Mouse (Mus musculus) mesoderm, embryonic 11.5 days (tissue): Measurements from ENCODE around the gene Gngt2.

Experiments
- DNase-seq: peaks from one replicate; pipeline ENCODE4 v3.0.0-alpha.2; 2012; ENCODE audit warnings: low read depth, low spot score

The Gngt2 gene

DNA sequence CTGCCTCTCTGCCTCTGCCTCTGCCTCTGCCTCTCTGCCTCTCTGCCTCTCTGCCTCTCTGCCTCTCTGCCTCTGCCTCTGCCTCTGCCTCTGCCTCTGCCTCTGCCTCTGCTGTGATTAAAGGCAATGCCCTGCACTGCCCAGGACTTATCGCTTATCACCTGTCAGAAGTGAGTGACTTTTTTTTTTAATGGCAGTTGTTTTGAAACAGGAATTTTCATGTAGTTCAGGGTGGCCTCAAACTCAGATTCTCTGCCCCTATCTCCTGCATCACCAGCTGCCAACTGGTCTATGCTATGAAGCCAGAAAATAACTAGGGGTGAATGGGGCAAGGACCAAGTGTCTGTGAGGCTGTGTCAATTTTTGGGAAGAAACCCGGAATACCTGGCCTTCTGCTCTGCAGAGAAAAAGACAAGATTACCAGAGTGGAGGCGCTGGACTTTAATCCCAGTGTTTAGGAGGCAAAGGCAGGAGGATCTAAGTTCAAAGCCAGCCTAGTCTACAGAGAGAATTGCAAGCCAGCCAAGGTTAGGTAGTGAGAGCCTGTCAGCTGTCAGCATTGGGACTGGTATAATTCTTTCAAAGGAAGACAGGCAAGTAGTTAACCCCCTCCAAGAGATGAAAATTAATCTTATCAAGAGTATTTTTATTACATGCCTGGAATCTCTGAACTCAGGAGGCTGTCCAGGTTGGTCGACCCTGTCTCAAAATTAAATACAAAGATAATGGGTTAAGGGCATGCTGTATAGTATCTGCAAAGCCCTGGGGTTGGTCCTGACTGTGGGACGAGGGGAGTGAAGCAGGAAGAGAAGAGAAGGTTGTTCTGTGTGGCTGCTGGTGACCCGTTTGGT lies 10.5 kb upstream of the Gngt2 start:
- no peak for DNase-seq

DNA sequence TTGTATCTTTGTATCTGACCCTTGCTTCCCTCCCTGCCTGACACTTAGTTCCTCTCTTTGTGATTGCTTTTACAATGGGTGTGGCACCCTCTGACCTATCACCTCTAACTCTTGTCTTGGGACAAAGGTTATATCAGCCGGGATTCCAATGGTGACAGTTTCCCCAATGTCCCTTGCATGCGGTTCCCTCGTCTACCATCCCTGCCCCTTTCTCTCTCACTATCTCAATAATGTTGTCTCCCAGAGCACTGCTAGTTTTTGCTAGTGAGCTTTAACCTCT lies 9.9 kb upstream of the Gngt2 start:
- no peak for DNase-seq

DNA sequence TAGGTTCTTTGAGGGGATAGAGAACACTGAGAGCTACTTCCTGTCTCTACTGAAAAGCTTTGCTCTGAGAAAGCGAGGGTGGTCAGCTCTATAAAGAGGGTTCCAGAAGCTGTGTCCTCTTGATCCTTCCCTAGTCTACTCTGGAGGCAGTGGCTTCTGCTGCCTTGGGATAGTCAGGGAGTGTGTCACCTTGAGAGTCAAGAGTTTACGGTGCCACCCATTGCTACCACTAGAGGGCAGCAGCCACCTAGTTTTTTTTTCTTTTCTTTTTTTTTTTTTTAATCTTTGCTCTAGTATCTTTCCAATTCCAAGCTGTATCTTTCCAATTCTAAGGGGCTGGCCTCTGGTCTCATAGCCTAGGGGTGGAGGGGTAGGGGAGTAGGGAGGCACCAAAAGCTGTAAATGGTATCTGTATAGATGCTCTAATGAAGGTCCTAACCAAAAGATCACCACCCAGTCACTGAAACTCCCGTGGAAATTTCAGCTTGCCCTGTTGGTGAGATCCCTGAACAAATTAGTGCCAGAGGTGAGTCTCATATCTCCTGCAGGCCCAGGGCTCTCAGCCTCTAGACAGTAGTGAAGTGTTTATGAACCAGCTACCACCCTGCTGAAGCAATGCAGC lies 9.4 kb upstream of the Gngt2 start:
- peak; percentile 71 for DNase-seq

DNA sequence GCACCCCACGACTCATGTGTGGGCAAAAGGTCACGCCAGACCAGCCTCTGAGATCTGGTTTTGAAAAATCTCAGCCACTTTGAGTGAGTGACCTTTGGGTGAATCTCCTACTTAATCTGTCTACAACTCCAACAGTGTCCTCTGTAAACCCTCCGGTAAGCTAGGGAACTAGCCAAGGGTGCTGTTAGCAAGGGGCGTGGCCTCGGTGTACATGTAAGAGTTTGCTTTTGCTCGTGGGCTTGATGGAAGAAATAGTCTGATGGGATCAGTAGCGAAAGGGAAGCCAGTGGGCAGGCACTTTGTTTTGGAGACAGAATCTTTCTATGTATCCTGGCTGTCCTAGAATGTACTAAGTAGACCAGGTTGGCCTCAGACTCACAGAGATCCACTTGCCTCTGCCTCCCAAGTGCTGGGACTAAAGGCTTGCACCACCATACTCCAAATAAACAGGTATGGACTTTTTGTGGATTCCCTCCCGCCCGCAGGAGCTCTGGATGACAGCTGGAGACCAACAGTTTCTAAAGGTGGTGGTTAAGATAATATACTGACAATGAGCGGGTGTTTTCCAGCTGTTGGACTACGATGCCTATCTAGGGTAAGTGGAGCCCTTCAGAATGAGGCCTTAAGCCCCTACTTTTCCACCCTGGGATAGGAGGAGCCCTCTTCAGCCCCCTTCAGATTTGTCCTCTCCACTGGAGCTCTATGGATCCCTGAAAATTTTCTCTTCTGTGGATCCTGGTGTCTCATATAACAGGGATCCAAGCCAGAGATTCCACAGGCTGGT lies 8.6 kb upstream of the Gngt2 start:
- no peak for DNase-seq

DNA sequence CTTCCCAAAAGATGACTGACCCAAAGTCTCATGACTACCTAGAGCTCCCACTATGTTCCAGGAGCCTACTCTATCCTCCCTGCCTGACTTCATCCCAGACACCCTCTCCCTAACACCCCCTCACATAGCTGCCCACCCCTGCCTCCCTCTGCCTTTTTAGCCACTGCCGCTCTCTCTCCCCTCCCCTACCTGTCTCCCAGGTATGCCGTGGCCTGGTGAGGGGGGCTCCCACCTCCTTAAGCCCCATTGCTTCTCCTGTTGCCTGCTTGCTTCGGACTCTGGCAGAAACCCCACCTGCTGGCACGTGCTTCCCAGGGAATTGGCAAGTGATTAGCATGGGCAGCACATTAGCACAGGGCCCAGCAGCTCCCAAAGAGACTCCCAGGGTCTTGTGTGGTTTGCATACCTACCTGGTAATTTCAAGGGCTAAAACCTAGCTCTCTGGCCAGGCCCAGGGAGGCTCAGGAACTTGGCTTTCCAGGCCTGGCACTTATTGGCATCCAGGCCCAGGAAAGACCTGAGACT lies 7.4 kb upstream of the Gngt2 start:
- DNase-seq, result no peak

DNA sequence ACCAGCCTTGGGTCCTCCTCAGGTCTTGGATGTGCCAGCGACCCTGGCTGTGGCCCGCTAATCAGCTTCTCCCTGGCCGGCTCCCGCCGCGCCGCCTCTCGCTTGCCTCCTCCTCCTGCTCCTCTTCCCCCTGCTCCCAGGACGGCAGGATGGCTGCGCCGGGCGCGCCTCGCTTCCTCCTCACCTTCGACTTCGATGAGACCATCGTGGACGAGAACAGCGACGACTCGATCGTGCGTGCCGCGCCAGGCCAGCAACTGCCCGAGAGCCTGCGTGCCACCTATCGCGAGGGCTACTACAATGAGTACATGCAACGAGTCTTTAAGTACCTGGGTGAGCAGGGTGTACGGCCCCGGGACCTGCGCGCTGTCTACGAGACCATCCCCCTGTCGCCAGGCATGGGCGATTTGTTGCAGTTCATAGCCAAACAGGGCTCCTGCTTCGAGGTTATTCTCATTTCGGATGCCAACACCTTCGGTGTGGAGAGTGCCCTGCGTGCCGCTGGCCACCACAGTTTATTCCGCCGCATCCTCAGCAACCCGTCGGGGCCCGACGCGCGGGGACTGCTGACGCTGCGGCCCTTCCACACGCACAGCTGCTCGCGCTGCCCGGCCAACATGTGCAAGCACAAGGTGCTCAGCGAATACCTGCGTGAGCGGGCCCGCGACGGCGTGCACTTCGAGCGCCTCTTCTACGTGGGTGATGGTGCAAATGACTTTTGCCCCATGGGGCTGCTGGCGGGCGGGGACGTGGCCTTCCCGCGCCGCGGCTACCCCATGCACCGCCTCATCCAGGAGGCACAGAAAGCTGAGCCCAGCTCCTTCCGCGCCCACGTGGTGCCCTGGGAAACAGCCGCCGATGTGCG lies 6.4 kb upstream of the Gngt2 start:
- no peak for DNase-seq

DNA sequence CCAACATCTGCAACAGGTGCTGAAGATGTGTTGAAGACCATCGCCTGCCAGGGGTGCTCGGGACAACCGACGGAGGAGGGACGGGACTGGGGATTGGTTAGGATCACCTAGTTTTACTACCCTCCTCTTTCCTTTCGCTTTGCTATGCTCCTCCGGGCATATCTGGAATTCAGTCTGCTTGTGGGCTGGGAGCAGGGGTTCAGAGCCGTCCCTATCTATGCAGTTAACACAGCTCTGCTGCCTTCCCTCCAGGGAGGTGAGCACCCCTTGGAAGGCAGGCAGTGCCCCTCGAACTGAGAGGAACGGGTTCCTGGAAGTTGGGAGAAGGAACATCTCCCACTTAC lies 5.8 kb upstream of the Gngt2 start:
- DNase-seq, result no peak

DNA sequence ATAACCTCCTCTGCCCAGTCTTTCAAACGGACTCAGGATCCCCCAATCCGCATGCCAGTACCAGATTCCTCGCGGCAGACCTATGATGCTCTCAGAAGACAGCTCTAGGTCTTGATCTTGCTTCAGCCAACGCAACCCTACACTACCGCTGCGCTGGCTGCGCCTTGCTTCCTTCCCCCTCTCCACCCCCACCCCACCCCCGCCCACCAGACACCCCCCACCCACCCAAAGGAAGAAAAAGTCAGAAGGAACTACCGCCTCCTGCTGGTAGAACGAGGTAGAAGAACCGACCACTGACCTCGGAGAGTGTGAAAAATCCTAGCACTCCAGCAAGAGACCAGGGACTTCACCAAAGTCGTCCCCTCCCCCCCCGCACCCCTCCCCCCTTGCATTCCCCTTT lies 5.4 kb upstream of the Gngt2 start:
- DNase-seq, result peak; percentile 45

DNA sequence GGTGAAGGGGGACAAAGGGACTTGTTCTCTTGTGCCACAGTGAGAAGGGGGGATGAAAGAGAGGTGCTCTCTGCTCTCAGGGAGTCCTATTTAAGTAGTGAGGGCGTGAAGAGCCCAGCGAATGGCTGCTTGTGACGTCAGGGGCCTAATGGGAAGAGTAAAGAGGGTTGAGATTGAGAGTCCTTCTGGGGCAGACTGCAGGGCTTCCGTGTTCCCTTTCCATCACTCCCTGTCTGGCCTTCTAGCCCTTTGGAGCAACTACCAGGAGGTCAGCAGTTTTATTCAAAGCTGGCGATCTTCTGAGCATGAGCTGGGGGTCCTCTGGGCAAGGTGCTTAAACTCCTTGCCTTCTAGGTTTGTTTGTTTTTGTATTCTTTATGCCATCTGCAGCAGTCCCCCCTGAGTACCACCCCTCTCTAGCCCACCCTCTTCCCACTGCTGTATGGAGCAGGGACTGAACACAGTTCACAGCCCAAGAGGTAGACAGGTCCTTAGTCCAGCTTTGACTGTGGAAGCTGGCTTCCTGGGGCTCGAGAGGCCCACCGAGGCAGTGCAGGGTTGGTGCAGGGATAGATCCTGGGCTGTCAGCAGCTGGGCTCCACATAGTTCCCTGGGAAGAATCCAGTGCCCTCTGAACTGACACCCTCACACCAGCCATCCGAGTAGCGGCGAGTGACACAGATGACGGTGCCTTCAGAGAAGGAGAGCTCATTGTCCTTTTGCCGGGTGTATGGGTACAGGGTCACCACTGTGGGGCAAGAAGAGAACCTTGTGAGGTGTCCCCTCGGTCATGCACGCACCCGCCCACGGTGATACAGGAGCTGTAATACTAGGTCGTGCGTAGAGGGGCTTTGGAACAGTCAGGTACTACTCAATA lies 4.6 kb upstream of the Gngt2 start:
- DNase-seq, result no peak

DNA sequence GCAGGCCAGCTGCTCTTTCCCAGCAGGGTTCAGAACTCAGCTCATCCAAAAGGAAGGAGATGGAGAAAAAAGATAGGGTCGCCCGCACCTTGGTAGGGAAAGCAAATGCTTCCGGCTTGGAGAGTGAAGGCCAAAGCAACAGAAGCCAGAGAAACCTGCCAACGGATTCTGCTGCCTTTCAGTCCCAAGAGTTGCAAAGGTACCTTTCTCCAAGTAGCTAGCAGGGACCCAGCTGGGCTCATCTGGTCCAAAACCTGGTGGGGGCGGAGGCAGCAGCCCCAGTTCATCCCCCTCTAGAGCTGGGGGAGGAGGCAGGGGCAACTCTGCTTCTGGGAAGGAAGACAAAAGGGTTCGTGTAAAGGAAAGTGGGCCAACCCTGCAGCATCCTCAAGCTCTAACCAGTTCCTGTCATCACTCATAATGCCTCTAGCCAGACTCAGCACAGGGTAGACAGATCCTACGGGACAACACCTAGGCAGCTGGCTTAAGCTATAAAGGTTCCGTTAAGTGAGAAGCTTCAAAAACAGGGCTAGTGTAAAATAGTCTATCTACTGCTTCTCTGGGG lies 3.9 kb upstream of the Gngt2 start:
- DNase-seq, result no peak

DNA sequence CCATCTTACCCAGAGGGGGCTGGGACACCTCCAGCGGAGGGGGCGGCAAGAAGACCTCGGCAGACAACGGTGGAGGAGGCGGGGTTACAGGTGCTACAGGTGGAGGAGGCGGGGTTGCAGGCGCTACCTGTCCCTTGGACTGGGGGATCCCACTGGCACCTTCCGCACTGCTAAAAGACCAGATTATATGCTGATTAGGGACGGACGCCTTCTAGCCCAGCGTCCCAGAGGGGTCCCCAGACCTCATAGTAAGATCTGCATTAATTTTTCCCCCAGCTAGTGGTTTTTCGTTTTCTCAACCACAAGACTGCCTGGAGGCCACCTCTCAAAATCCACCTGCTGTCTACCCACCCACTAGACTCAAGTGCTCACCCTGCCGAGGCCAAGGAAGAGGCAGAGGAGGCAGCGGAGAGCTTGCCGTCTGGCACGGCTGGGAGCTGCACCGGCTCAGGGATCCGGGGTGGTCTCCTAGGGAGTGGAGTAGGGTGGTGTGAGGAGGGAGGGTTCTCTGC lies 3.3 kb upstream of the Gngt2 start:
- no peak for DNase-seq

DNA sequence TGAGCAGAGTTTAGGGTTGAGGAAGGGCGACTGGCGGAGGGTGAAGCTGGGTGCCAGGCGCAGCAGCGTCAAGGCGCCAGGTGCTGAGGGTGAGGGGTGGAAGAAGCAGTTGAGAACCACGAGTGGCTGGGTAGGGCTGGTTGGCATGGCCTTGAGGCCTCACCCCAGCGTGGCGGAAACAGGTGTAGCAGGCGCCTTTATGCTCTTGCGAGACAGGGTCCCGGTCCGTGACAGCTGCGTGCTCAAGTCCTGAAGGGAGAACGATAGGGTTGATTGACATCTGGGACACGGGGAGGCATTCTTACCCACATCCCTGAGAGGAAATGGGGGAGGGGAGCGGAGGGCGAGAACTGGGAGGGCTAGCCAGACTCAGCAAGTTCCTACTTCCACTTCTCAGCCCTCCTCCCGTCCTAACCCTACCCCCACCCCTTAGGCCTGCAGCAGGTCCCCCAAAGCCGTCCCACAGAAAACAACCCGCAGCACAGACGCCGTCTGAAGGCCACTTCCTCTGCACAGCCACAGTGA lies 2.8 kb upstream of the Gngt2 start:
- no peak for DNase-seq

DNA sequence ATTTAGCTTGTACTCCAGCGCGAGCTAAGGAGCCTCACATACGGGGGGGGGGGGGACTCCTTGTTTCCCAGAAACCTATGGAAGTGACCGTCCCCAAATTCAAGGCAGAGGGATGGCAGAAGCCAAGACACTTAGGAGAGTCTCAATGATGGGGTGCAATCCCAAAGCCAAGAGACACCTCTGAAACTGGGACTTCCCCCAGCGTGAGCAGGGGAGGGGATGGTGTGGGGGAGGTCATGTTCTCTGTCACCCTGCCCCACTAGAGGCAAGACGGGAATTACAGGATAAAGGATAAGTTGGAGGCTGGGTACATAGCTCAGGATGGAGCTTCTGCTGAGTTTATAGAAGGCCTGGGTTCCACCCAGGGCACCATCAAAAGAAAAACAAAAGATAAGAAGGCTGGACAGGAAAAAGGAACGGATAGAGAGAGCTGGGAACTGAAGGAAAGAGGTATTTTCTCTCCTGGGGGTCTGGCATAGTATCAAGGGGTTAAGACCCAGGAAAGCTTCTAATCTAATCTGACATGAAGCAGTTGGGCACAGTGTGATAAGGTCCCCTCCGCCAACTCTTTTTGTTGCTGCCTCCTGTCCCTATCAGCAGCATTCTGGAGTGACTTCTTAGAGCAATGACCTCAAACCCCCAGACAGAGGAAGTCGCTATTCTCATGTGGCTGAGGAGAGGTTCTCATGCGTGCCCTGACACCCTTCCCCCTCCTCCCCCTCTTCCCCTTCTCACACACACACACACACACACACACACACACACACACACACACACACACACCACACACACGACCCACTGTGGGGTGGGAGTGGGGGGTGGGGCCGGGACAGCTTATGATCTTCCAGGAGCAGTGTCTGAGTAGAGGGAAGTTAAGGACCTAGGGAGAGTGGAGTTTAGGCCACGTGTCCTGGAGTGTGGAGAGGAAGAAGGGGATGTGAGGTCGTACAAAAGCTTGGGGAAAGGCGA lies 2.0 kb upstream of the Gngt2 start:
- no peak for DNase-seq

DNA sequence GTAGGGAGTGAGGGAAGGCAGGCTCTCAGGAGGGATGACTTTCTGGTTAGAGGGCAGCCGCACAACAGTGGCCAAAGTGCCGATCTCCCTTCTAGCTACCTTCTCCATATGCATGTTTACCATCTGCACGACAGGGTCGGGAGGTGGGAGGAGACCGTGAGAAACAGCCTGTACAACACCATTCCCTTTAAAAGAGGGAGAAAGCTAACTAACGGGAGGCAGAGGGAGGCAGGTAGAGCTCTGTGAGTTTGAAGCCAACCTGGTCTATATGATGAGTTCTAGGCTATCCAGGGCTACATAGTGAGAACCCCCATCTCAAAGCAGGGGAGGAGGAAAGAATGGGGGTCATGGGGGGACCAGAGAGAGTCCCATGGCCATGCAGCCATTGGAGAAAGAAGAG lies 1.2 kb upstream of the Gngt2 start:
- no peak for DNase-seq

DNA sequence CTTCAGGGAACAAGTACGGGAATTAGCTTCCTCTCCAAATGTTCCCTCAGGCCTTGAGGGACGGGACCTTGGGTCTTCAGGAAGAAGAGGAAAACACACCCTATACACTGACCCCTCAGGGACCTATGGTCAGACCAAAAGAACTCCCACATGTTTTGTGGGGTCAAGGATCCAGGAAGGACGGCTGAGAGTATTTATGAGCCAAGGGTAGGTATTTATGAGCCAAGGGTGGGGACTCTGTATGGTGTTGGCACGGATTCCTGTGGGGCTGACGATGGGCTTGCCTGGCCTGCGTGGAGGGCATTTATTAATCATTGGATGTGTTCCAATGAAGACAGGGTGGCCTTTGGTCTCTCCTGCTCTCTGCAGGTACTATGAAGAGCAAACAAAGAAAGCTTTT lies 583 bp upstream of the Gngt2 start:
- no peak for DNase-seq

DNA sequence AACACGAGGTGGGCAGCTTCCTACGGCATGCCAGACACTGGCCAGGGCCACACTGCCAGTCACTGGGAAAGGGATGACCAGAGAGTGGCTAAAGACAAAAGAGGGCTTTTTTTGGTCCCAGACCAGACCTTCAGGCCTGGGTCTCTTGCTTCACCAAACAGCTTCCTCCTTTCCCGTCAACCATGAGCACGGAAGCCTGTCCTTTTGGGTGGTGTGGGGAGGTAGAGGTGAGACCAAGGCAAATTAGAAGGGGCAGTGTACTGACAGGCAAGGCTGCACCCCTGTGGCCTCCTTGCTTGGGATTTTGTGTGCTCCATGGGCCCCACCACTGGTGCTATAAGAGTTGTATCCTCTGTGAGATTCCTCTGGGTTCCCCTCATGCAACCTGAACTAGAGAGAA lies 1.6 kb downstream of the Gngt2 start:
- DNase-seq, result no peak

DNA sequence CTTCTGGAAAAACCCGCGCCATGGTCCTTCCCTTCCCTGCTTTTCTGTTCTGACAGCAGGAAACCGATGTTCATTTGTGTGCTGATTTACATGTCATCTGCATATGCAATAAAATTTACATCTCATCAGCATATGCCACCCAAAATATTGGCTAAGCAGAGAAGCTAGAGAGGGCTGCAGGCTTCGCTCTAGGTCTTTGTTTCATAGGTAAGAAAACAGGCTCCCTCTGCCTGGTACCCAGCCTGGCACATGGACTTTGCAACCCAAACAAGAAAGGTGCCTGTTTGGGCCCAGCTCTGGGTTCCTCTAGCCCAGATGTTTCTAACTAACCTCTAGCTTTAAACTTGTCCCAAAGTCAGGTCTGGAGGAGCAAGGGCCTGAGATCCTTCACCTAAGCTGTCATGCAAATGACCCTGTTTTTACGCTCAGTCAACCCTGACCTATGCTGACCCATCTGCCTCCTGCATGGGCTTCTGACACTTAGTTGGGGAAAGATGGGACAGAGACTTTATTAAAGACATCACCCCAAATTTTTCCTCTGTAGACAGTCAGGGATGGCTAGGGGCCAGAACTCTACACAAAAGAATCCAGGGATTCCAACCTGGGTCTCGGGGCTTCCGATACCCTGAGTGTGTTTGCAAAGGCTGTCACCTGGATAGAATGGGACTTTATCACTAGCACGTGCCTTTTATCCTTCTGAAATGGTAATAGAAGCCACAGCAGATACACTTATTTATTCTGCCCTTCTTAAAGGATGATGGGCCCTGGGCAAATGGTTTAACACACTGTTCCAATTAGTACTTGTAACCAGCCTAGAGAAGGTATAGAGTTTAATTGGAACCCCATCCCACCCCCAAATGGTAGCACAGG lies 2.2 kb downstream of the Gngt2 start:
- DNase-seq, result no peak
